Mouse (Mus musculus): ENCODE measurements at regions not wholly inside any gene's neighbourhood (a gene's known extent, or its start where the extent isn't known, plus 50 kb on each side); places are given as distances from the start of the nearest gene placed in this dataset.

DNA sequence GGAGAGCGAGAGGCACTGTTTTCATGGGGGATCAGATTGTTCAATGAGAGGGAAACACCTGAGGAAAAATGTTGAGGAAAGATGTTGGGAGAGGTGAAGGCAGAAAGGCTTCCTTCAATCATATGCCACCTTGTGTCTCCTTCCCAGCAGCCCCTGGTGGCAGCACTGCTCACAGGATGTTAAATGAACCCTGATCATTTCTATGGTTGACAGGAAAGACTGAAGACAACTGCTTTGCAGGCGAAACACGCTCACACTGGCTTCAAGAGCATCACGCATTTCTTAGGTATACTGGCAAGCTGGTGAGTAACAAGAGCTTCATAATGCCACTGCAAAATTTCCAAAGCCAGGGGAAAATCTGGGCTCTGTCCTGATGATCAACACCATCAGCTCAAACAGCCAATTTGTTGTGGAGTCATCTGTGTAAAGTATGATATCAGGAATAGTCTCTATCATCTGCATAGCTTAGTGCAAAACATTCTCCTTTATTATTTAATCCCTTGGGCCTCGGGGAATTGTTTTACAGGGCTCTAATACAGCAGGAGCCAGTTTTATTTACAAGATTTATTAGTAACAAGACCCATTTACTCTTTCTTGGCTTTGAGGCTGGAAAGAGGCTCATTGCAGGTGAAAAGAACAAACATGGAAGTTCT lies 202.3 kb upstream of the Adra1b start:
- no peak for DNase-seq (ENCODE audit: extremely low read depth)
- Histone ChIP-seq H3K4me1 (ENCODE audit: control insufficient read depth in 1 of 2, insufficient read depth in 2 of 2) (0 out of 4 replicates have a peak, but pooled peaks cover 0 to 4% of the 10 kb centered on the region in 2 experiments), H3K9ac (ENCODE audit: insufficient read depth, low read depth) (no peak overlapping the region), H3K9me3 (replicated peaks; ENCODE audit: low read length) (no peaks in the 10 kb centered on the region), H3K27ac (ENCODE audit: insufficient read depth, low read depth) (no peak overlapping the region), H3K27me3 (replicated peaks) (no peaks in the 10 kb centered on the region), H3K79me2 (replicated peaks; ENCODE audit: control insufficient read depth, extremely low read depth, insufficient read depth, poor library complexity, severe bottlenecking) (no peaks in the 10 kb centered on the region), H3K4me3 (replicated peaks in 1 of 3; ENCODE audit: low read depth in 2 of 3, low read length in 2 of 3, poor library complexity in 1 of 3) (no peak overlapping the region), H3K36me3 (replicated peaks in 1 of 2; ENCODE audit: control insufficient read depth in 1 of 2, insufficient read depth in 1 of 2, low read length in 1 of 2) (no peaks in the 10 kb centered on the region), H3K4me2 (ENCODE audit: insufficient read depth, low read depth, poor library complexity, severe bottlenecking) (no peak overlapping the region)
- in situ Hi-C loops (cut with MboI; ENCODE audit: low pct_ligation_motif_present, low pct_unique_long_range_greater_than_20kb, low sequenced_read_pairs) = no loop called here
- TF ChIP-seq NRF1 (IDR thresholded peaks at IDR 0.05; ENCODE audit: low read depth, low read length) (no peak), KAT2A (IDR thresholded peaks at IDR 0.05; ENCODE audit: insufficient replicate concordance, low read length) (no peak), MAZ (IDR thresholded peaks at IDR 0.05; ENCODE audit: low read depth, low read length) (no peak), JUND (conservative IDR thresholded peaks at IDR 0.05; ENCODE audit: low read depth, low read length) (no peak), BHLHE40 (IDR thresholded peaks at IDR 0.05; ENCODE audit: low read depth, low read length) (no peak), HCFC1 (IDR thresholded peaks at IDR 0.05; ENCODE audit: low read depth, low read length) (no peak)
- dilution Hi-C loops (cut with MboI; ENCODE audit: extremely low pct_ligation_motif_present, extremely low pct_unique_long_range_greater_than_20kb, low sequenced_read_pairs) = no loop called here

DNA sequence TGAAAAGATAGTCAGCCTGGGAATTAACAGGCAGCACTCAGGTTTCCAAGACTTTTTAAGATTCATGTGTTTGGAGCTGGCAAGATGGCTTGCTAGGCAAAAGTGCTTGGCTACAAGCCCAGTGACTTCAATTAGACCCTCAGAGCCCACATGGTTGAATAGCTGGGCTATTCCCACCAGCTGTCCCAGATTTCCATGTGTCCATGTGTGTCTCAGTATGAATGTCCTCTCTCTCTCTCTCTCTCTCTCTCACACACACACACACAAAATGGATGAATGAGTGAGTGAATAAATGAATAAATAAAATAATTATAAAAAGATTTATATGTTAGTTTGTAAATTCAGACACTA lies 202.8 kb upstream of the Adra1b start:
- in situ Hi-C loops (cut with MboI; ENCODE audit: low pct_ligation_motif_present, low pct_unique_long_range_greater_than_20kb, low sequenced_read_pairs) (no loop called here), dilution Hi-C loops (cut with MboI; ENCODE audit: extremely low pct_ligation_motif_present, extremely low pct_unique_long_range_greater_than_20kb, low sequenced_read_pairs) (no loop called here)
- H3K79me2 ChIP-seq (replicated peaks; ENCODE audit: control insufficient read depth, extremely low read depth, insufficient read depth, poor library complexity, severe bottlenecking) = no peaks in the 10 kb centered on the region
- no peaks in the 10 kb centered on the region for H3K36me3 ChIP-seq (replicated peaks in 1 of 2; ENCODE audit: control insufficient read depth in 1 of 2, insufficient read depth in 1 of 2, low read length in 1 of 2)
- H3K4me2 ChIP-seq (ENCODE audit: insufficient read depth, low read depth, poor library complexity, severe bottlenecking) = no peak overlapping the region
- H3K27ac ChIP-seq (ENCODE audit: insufficient read depth, low read depth) = no peak overlapping the region
- TF ChIP-seq ZNF384 (IDR thresholded peaks at IDR 0.05; ENCODE audit: low read depth, low read length) = no peak
- no peak for TF ChIP-seq SIN3A (IDR thresholded peaks at IDR 0.05; ENCODE audit: low read length)
- no peak for TF ChIP-seq HCFC1 (IDR thresholded peaks at IDR 0.05; ENCODE audit: low read depth, low read length)
- TF ChIP-seq MAFK (IDR thresholded peaks at IDR 0.05; ENCODE audit: insufficient replicate concordance, low read length) = no peak
- no peak overlapping the region for H3K9ac ChIP-seq (ENCODE audit: insufficient read depth, low read depth)
- no peak for DNase-seq (ENCODE audit: extremely low read depth)
- H3K4me1 ChIP-seq (ENCODE audit: control insufficient read depth in 1 of 2, insufficient read depth in 2 of 2) = 0 out of 4 replicates have a peak, but pooled peaks cover 0 to 4% of the 10 kb centered on the region in 2 experiments
- H3K4me3 ChIP-seq (replicated peaks in 1 of 3; ENCODE audit: low read depth in 2 of 3, low read length in 2 of 3, poor library complexity in 1 of 3) = no peak overlapping the region
- H3K9me3 ChIP-seq (replicated peaks; ENCODE audit: low read length) = no peaks in the 10 kb centered on the region
- no peaks in the 10 kb centered on the region for H3K27me3 ChIP-seq (replicated peaks)

- Histone ChIP-seq H3K9me3 (replicated peaks; ENCODE audit: low read length) (no peaks in the 10 kb centered on the region), H3K9ac (ENCODE audit: insufficient read depth, low read depth) (no peak overlapping the region), H3K27ac (ENCODE audit: insufficient read depth, low read depth) (no peak overlapping the region), H3K79me2 (replicated peaks; ENCODE audit: control insufficient read depth, extremely low read depth, insufficient read depth, poor library complexity, severe bottlenecking) (no peaks in the 10 kb centered on the region), H3K27me3 (replicated peaks) (no peaks in the 10 kb centered on the region), H3K4me1 (ENCODE audit: control insufficient read depth in 1 of 2, insufficient read depth in 2 of 2) (0 out of 4 replicates have a peak, but pooled peaks cover 0 to 4% of the 10 kb centered on the region in 2 experiments), H3K36me3 (replicated peaks in 1 of 2; ENCODE audit: control insufficient read depth in 1 of 2, insufficient read depth in 1 of 2, low read length in 1 of 2) (no peaks in the 10 kb centered on the region), H3K4me3 (replicated peaks in 1 of 3; ENCODE audit: low read depth in 2 of 3, low read length in 2 of 3, poor library complexity in 1 of 3) (no peak overlapping the region), H3K4me2 (ENCODE audit: insufficient read depth, low read depth, poor library complexity, severe bottlenecking) (no peak overlapping the region)
- TF ChIP-seq USF1 (IDR thresholded peaks at IDR 0.05; ENCODE audit: low read depth, low read length) (no peak), HCFC1 (IDR thresholded peaks at IDR 0.05; ENCODE audit: low read depth, low read length) (no peak), POLR2A (IDR thresholded peaks at IDR 0.05; ENCODE audit: low read depth, low read length) (no peak), CTCF (conservative IDR thresholded peaks at IDR 0.05 in 1 of 2, IDR thresholded peaks at IDR 0.05 in 1 of 2; ENCODE audit: low read depth in 2 of 2, low read length in 2 of 2) (no peak), CHD2 (IDR thresholded peaks at IDR 0.05; ENCODE audit: low read length) (no peak)
- dilution Hi-C loops (cut with MboI; ENCODE audit: extremely low pct_ligation_motif_present, extremely low pct_unique_long_range_greater_than_20kb, low sequenced_read_pairs) (no loop called here), in situ Hi-C loops (cut with MboI; ENCODE audit: low pct_ligation_motif_present, low pct_unique_long_range_greater_than_20kb, low sequenced_read_pairs) (no loop called here)
- no peak for DNase-seq (ENCODE audit: extremely low read depth)
Measured at GRCm38 (mm10) chr11:44106231-44106630, 205.2 kb upstream of the Adra1b start.

Data from CH12.LX (cell line).